Mouse (Mus musculus): ENCODE data around the gene Cckbr. TPM values are rescaled to one million over a fixed set of nuclear protein-coding genes. Genes with fewer than 3 reads are reported as not detected.
A peak's percentile ranks its signal among the peaks of the same experiment; 100 is the strongest.
"Not testable (repeated sequence)": the region's sequence is repeated elsewhere in the genome, so short reads cannot be mapped to it uniquely, and the experiment has no call there.

Cckbr gene
- total RNA-seq, 1 experiment: 0.27 TPM

DNA sequence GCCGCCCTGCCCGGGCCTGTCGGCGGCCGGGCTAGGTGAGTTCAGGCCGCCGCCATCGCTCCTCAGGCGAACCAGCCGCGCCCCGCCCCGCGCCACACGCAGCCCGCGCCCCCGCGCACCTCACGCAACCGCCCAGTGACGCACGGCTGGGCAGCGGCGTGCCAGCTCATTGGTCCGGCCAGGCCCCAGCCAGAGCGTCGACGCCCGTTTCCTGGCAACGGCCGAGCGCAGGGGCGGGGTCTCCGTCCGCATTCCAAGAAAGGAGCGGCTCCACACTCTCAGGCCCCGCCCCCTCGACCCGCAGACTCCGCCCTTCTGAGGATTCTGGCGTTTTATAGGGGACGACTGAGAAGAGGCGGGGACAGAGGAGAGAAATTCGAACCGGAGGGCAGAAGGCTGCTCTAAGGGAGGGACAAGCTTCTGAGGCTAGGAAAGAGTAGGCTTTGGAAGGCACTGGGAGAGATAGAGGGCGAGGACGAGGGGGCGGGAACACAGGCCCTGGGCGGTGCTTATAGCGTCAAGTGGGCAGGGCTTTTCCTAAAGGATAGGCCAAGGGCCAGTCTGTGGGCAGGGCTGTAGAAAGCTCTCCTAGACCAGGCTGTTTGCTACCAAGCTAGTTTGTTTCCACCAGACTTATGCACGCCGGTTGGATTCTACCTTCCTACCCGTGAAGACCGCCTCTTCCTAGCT lies 25.5 kb upstream of the Cckbr start, which contains the start of gene Fam160a2:
Gene Fam160a2 (minus strand): TSS at position 120 of the 690 bp plus-strand sequence.
- H3K36me3 ChIP-seq (ENCODE audit: control insufficient read depth, insufficient read depth, low read length, poor library complexity, severe bottlenecking): no peaks in the 10 kb centered on the region
- peaks cover 4 to 10% of the 10 kb centered on the region in 2 experiments; a peak in 3 of 4 replicates for H3K4me1 ChIP-seq (ENCODE audit: control insufficient read depth in 2 of 2, insufficient read depth in 2 of 2, low read length in 2 of 2, poor library complexity in 1 of 2)
- H3K4me3 ChIP-seq (ENCODE audit: insufficient read depth in 1 of 2, low read depth in 1 of 2, low read length in 2 of 2, poor library complexity in 1 of 2, severe bottlenecking in 1 of 2): peak within 1 kb of the TSS; percentile 79 to 99
- H3K9me3 ChIP-seq (ENCODE audit: control insufficient read depth, insufficient read depth, low read depth, low read length): no peaks in the 10 kb centered on the region
- TF ChIP-seq HCFC1 (IDR thresholded peaks at IDR 0.05; ENCODE audit: borderline replicate concordance, insufficient read depth, low read length) (no peak), CHD2 (IDR thresholded peaks at IDR 0.05; ENCODE audit: low read depth, low read length) (no peak), ZC3H11A (IDR thresholded peaks at IDR 0.05; ENCODE audit: borderline replicate concordance, low read depth, low read length) (no peak), ZNF384 (IDR thresholded peaks at IDR 0.05; ENCODE audit: low read depth, low read length) (no peak), MAFK (IDR thresholded peaks at IDR 0.05; ENCODE audit: insufficient read depth, low read depth, low read length) (no peak)
- DNase-seq (ENCODE audit: low read depth, low spot score): peak; percentile 99
- H3K27ac ChIP-seq (ENCODE audit: insufficient read depth, low read depth, low read length, poor library complexity, severe bottlenecking): 0 out of 2 replicates have a peak within 1 kb of the TSS, but pooled peaks have one; percentile 15
- peak within 1 kb of the TSS; percentile 85 for H3K9ac ChIP-seq (ENCODE audit: insufficient read depth, low read depth, low read length, poor library complexity, severe bottlenecking)
- in situ Hi-C loops (cut with MboI; ENCODE audit: low sequenced_read_pairs in 2 of 2, unreplicated experiment in 2 of 2): loop anchor here in 1 of 2 experiments (10.0 kb wide), 1 partner anchor 55 kb away; no protein-coding TSS in a partner anchor

DNA sequence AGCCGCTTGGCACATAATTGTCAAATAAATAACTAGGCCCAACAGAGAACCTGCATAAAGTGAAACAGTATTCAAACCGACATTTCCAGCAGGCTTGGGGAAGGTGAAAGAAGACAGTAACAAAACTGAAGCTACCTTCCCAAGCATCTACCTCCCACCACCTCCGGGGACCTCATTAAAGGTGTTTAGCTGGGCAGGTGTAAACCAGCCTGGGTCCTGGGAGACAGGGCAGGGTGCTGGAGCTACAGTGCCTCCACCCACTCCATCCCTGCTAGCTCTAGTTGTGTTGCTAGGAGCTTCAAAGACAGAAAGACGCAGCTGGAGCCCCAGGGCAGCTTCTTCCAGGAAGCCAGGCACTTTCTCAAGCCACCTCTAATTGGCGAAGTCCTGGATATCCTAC lies 21.3 kb upstream of the Cckbr start, which contains the start of gene Cnga4:
Gene Cnga4 (plus strand): TSS at position 301 of the 400 bp plus-strand sequence.
- no peaks in the 10 kb centered on the region for H3K36me3 ChIP-seq (ENCODE audit: control insufficient read depth, insufficient read depth, low read length, poor library complexity, severe bottlenecking)
- H3K27ac ChIP-seq (ENCODE audit: insufficient read depth, low read depth, low read length, poor library complexity, severe bottlenecking): no peak within 1 kb of the TSS
- no peak for TF ChIP-seq CHD2 (IDR thresholded peaks at IDR 0.05; ENCODE audit: low read depth, low read length)
- TF ChIP-seq ZNF384 (IDR thresholded peaks at IDR 0.05; ENCODE audit: low read depth, low read length): no peak
- TF ChIP-seq ZC3H11A (IDR thresholded peaks at IDR 0.05; ENCODE audit: borderline replicate concordance, low read depth, low read length): no peak
- no peak for TF ChIP-seq MAFK (IDR thresholded peaks at IDR 0.05; ENCODE audit: insufficient read depth, low read depth, low read length)
- TF ChIP-seq HCFC1 (IDR thresholded peaks at IDR 0.05; ENCODE audit: borderline replicate concordance, insufficient read depth, low read length): no peak
- H3K9ac ChIP-seq (ENCODE audit: insufficient read depth, low read depth, low read length, poor library complexity, severe bottlenecking): no peak within 1 kb of the TSS
- peaks cover 4 to 10% of the 10 kb centered on the region in 2 experiments; a peak in 3 of 4 replicates for H3K4me1 ChIP-seq (ENCODE audit: control insufficient read depth in 2 of 2, insufficient read depth in 2 of 2, low read length in 2 of 2, poor library complexity in 1 of 2)
- no peaks in the 10 kb centered on the region for H3K9me3 ChIP-seq (ENCODE audit: control insufficient read depth, insufficient read depth, low read depth, low read length)
- DNase-seq (ENCODE audit: low read depth, low spot score): no peak
- H3K4me3 ChIP-seq (ENCODE audit: insufficient read depth in 1 of 2, low read depth in 1 of 2, low read length in 2 of 2, poor library complexity in 1 of 2, severe bottlenecking in 1 of 2): no peak within 1 kb of the TSS
- in situ Hi-C loops (cut with MboI; ENCODE audit: low sequenced_read_pairs in 2 of 2, unreplicated experiment in 2 of 2): no loop called here

- H3K27ac ChIP-seq (ENCODE audit: insufficient read depth, low read depth, low read length, poor library complexity, severe bottlenecking): no peak overlapping the region
- TF ChIP-seq ZC3H11A (IDR thresholded peaks at IDR 0.05; ENCODE audit: borderline replicate concordance, low read depth, low read length): no peak
- TF ChIP-seq ZNF384 (IDR thresholded peaks at IDR 0.05; ENCODE audit: low read depth, low read length): no peak
- TF ChIP-seq CHD2 (IDR thresholded peaks at IDR 0.05; ENCODE audit: low read depth, low read length): no peak
- TF ChIP-seq HCFC1 (IDR thresholded peaks at IDR 0.05; ENCODE audit: borderline replicate concordance, insufficient read depth, low read length): no peak
- TF ChIP-seq MAFK (IDR thresholded peaks at IDR 0.05; ENCODE audit: insufficient read depth, low read depth, low read length): no peak
- in situ Hi-C loops (cut with MboI; ENCODE audit: low sequenced_read_pairs in 2 of 2, unreplicated experiment in 2 of 2): no loop called here
- H3K4me3 ChIP-seq (ENCODE audit: insufficient read depth in 1 of 2, low read depth in 1 of 2, low read length in 2 of 2, poor library complexity in 1 of 2, severe bottlenecking in 1 of 2): no peak overlapping the region
- H3K9me3 ChIP-seq (ENCODE audit: control insufficient read depth, insufficient read depth, low read depth, low read length): no peaks in the 10 kb centered on the region
- no peak for DNase-seq (ENCODE audit: low read depth, low spot score)
- no peak overlapping the region for H3K9ac ChIP-seq (ENCODE audit: insufficient read depth, low read depth, low read length, poor library complexity, severe bottlenecking)
- H3K36me3 ChIP-seq (ENCODE audit: control insufficient read depth, insufficient read depth, low read length, poor library complexity, severe bottlenecking): no peaks in the 10 kb centered on the region
- H3K4me1 ChIP-seq (ENCODE audit: control insufficient read depth in 2 of 2, insufficient read depth in 2 of 2, low read length in 2 of 2, poor library complexity in 1 of 2): peaks cover 0 to 9% of the 10 kb centered on the region in 2 experiments; a peak in 2 of 4 replicates
These were observed 19.2 kb upstream of the Cckbr start for GRCm38 (mm10) chr7:105406322-105406721.

DNA sequence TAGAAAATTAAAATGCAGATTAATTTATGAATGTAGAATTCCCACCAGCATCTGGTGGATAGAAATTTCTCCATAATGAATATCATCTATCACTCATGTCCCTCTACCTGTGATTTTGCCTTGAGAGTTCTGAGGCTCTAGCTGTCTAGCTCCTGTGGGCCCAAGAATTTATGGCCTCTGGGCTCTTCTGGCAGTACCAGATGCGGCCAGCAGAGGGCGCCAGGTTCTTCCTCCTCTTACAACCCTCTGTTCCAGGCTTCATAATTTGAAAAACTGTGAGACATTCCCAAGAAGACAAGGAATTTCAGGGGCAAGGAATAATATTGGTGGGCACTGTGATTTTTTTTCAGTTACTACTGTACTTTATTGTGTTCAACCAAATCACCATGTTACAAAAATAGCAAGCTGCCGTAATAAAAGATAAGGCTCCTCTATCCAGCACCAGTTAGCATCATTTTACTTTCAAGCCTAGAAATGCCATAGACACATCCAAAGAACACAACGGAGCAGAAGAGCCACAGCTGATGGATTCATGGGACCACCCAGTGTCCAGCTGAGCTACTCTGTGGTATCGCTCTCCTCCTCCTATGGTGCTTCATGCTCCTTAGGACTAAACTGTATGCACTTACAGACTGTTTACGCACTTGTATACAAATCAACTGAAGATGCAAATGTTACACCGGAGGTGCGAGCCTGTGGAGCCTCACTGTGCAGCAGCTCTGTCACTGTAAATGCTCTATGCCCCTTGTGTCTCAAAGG lies 13.5 kb upstream of the Cckbr start:
- not testable (repeated sequence) for H3K27ac ChIP-seq (ENCODE audit: insufficient read depth, low read depth, low read length, poor library complexity, severe bottlenecking); DNase-seq (ENCODE audit: low read depth, low spot score); H3K4me3 ChIP-seq (ENCODE audit: insufficient read depth in 1 of 2, low read depth in 1 of 2, low read length in 2 of 2, poor library complexity in 1 of 2, severe bottlenecking in 1 of 2); H3K4me1 ChIP-seq (ENCODE audit: control insufficient read depth in 2 of 2, insufficient read depth in 2 of 2, low read length in 2 of 2, poor library complexity in 1 of 2); H3K9ac ChIP-seq (ENCODE audit: insufficient read depth, low read depth, low read length, poor library complexity, severe bottlenecking); H3K9me3 ChIP-seq (ENCODE audit: control insufficient read depth, insufficient read depth, low read depth, low read length); H3K36me3 ChIP-seq (ENCODE audit: control insufficient read depth, insufficient read depth, low read length, poor library complexity, severe bottlenecking)
- peak; percentile 52; the same call in 1 of the 2 replicates for TF ChIP-seq ZC3H11A (IDR thresholded peaks at IDR 0.05; ENCODE audit: borderline replicate concordance, low read depth, low read length)
- in situ Hi-C loops (cut with MboI; ENCODE audit: low sequenced_read_pairs in 2 of 2, unreplicated experiment in 2 of 2): loop anchor here in 1 of 2 experiments (10.0 kb wide), 1 partner anchor 63 kb away; no protein-coding TSS in a partner anchor
